Mouse (Mus musculus) liver, postnatal 0 days (tissue): ENCODE data around the gene Gal3st2.
"Not testable (repeated sequence)": the region's sequence is repeated elsewhere in the genome, so short reads cannot be mapped to it uniquely, and the experiment has no call there.

Source experiments
- CTCF ChIP-seq: sonication (generic); IDR thresholded peaks from 2 replicates; pipeline ENCODE4 v1.5.1; 2016; ENCODE audit warnings: antibody characterized with exemption, low read depth
- EP300 ChIP-seq: IDR thresholded peaks from 2 replicates; pipeline ENCODE4 v1.6.1; 2016; ENCODE audit warnings: antibody characterized with exemption, low read depth, mild to moderate bottlenecking

GRCm38 (mm10) chr1:93855790-93856189 is 5.3 kb upstream of the Gal3st2 start:
- not testable (repeated sequence) for TF ChIP-seq EP300, CTCF
